Mouse (Mus musculus) urinary bladder, postnatal 10 days (tissue): ENCODE data around the gene Serpina9.

Experiments used
- DNase-seq: peaks from one replicate; pipeline ENCODE4 v3.0.0; 2022; ENCODE audit warnings: low spot score

Serpina9 gene

GRCm38 (mm10) chr12:104013620-104014019 lies at the start of gene Serpina9:
Serpina9 (minus strand) TSS chr12:104013755.
- no peak for DNase-seq

GRCm38 (mm10) chr12:104061862-104062261 lies 48.3 kb upstream of the Serpina9 start:
- no peak for DNase-seq

- no peak for DNase-seq
Measured at GRCm38 (mm10) chr12:104060126-104060525, 46.6 kb upstream of the Serpina9 start.

- DNase-seq = no peak
Measured at GRCm38 (mm10) chr12:104057531-104057930, 44.0 kb upstream of the Serpina9 start.

- no peak for DNase-seq
Measured at GRCm38 (mm10) chr12:104057050-104057449, 43.5 kb upstream of the Serpina9 start.

- no peak for DNase-seq
Measured at GRCm38 (mm10) chr12:104055755-104056154, 42.2 kb upstream of the Serpina9 start.

- no peak for DNase-seq
Measured at GRCm38 (mm10) chr12:104053995-104054394, 40.4 kb upstream of the Serpina9 start.

- DNase-seq = no peak
Measured at GRCm38 (mm10) chr12:104045713-104046112, 32.2 kb upstream of the Serpina9 start.

GRCm38 (mm10) chr12:104044343-104044742 lies 30.8 kb upstream of the Serpina9 start, which contains the start of gene Serpina12:
Serpina12 (minus strand) TSS chr12:104044443.
- DNase-seq = no peak

GRCm38 (mm10) chr12:104042753-104043152 lies 29.2 kb upstream of the Serpina9 start:
- no peak for DNase-seq

- no peak for DNase-seq
Measured at GRCm38 (mm10) chr12:104041401-104041800, 27.8 kb upstream of the Serpina9 start.

GRCm38 (mm10) chr12:104038181-104038580 lies 24.6 kb upstream of the Serpina9 start:
- DNase-seq = no peak

- no peak for DNase-seq
Measured at GRCm38 (mm10) chr12:104033752-104034151, 20.2 kb upstream of the Serpina9 start.

- no peak for DNase-seq
Measured at GRCm38 (mm10) chr12:104029986-104030385, 16.4 kb upstream of the Serpina9 start.

GRCm38 (mm10) chr12:104015280-104015679 lies 1.7 kb upstream of the Serpina9 start:
- DNase-seq = no peak

- DNase-seq = no peak
Measured at GRCm38 (mm10) chr12:104004689-104005088, 8.9 kb downstream of the Serpina9 start.

- no peak for DNase-seq
Measured at GRCm38 (mm10) chr12:104003238-104003612, 10.3 kb downstream of the Serpina9 start.

GRCm38 (mm10) chr12:104002569-104003237 lies 10.9 kb downstream of the Serpina9 start:
- DNase-seq = no peak

- no peak for DNase-seq
Measured at GRCm38 (mm10) chr12:104000594-104000993, 13.0 kb downstream of the Serpina9 start.

- DNase-seq = no peak
Measured at GRCm38 (mm10) chr12:103999611-104000010, 13.9 kb downstream of the Serpina9 start.

GRCm38 (mm10) chr12:103996513-103996912 lies 17.0 kb downstream of the Serpina9 start:
- no peak for DNase-seq

- no peak for DNase-seq
Measured at GRCm38 (mm10) chr12:103995292-103996072, 18.1 kb downstream of the Serpina9 start.

GRCm38 (mm10) chr12:103992945-103993344 lies 20.6 kb downstream of the Serpina9 start:
- no peak for DNase-seq
